Mouse (Mus musculus) gastrocnemius, postnatal 14 days (tissue): Measurements from ENCODE around the gene Rbfox3. TPM values are rescaled to one million over a fixed set of nuclear protein-coding genes. Genes with fewer than 3 reads are reported as not detected.

Source experiments
- DNase-seq: peaks from one replicate; pipeline ENCODE4 v3.0.0; 2021; ENCODE audit warnings: mixed read lengths
- intact Hi-C: fragments of 180-260 bp; cut with DNase I; formaldehyde crosslinking; loops from one replicate; pipeline ENCODE4 v1.15.1; 2025; ENCODE audit warnings: low total_unique reads
- total RNA-seq, 2 experiments: library from RNA; stranded (reverse); gene quantifications; 2 replicates each; pipeline ENCODE4 v1.2.3; 2021

Rbfox3 gene
- total RNA-seq, 2 experiments from 2014 or later, result 0.20 to 0.27 TPM

GRCm38 (mm10) chr11:118885604-118886003 is 25.8 kb downstream of the Rbfox3 start:
- intact Hi-C loops, result no loop called here
- no peak for DNase-seq

- DNase-seq, result no peak
- intact Hi-C loops, result no loop called here
Observed at GRCm38 (mm10) chr11:118885135-118885534, 26.3 kb downstream of the Rbfox3 start.

GRCm38 (mm10) chr11:118883143-118883542 is 28.3 kb downstream of the Rbfox3 start:
- intact Hi-C loops, result no loop called here

GRCm38 (mm10) chr11:118881786-118882495 is 29.5 kb downstream of the Rbfox3 start:
- no peak for DNase-seq
- intact Hi-C loops, result no loop called here

More at GRCm38 (mm10) chr11:118883143-118883542, 28.3 kb downstream of the Rbfox3 start:
- no peak for DNase-seq

- DNase-seq, result no peak
- intact Hi-C loops, result no loop called here
Observed at GRCm38 (mm10) chr11:118879466-118880150, 31.8 kb downstream of the Rbfox3 start.

GRCm38 (mm10) chr11:118878605-118879245 is 32.7 kb downstream of the Rbfox3 start:
- no peak for DNase-seq
- intact Hi-C loops, result no loop called here

- intact Hi-C loops, result no loop called here
- no peak for DNase-seq
Observed at GRCm38 (mm10) chr11:118875243-118875897, 36.0 kb downstream of the Rbfox3 start.

GRCm38 (mm10) chr11:118874487-118875095 is 36.8 kb downstream of the Rbfox3 start:
- intact Hi-C loops, result no loop called here
- no peak for DNase-seq

- DNase-seq, result no peak
- intact Hi-C loops, result no loop called here
Observed at GRCm38 (mm10) chr11:118874022-118874421, 37.4 kb downstream of the Rbfox3 start.

GRCm38 (mm10) chr11:118871527-118871926 is 39.9 kb downstream of the Rbfox3 start:
- intact Hi-C loops, result no loop called here
- DNase-seq, result no peak

GRCm38 (mm10) chr11:118863360-118863759 is 48.0 kb downstream of the Rbfox3 start:
- DNase-seq, result no peak
- intact Hi-C loops, result no loop called here

GRCm38 (mm10) chr11:118861801-118862431 is 49.5 kb downstream of the Rbfox3 start:
- intact Hi-C loops, result no loop called here
- no peak for DNase-seq

- intact Hi-C loops, result no loop called here
Observed at GRCm38 (mm10) chr11:118861246-118861645, 50.2 kb downstream of the Rbfox3 start.

GRCm38 (mm10) chr11:118860812-118861211 is 50.6 kb downstream of the Rbfox3 start:
- DNase-seq, result no peak

More at GRCm38 (mm10) chr11:118861246-118861645, 50.2 kb downstream of the Rbfox3 start:
- no peak for DNase-seq

GRCm38 (mm10) chr11:118859839-118860238 is 51.6 kb downstream of the Rbfox3 start:
- intact Hi-C loops, result no loop called here
- no peak for DNase-seq

More at GRCm38 (mm10) chr11:118860812-118861211, 50.6 kb downstream of the Rbfox3 start:
- intact Hi-C loops, result no loop called here

- DNase-seq, result no peak
- intact Hi-C loops, result no loop called here
Observed at GRCm38 (mm10) chr11:118858305-118858704, 53.1 kb downstream of the Rbfox3 start.

GRCm38 (mm10) chr11:118851391-118851790 is 60.0 kb downstream of the Rbfox3 start:
- DNase-seq, result no peak
- intact Hi-C loops, result no loop called here

GRCm38 (mm10) chr11:118847986-118848385 is 63.4 kb downstream of the Rbfox3 start:
- intact Hi-C loops, result no loop called here
- DNase-seq, result no peak

GRCm38 (mm10) chr11:118840992-118841391 is 70.4 kb downstream of the Rbfox3 start:
- DNase-seq, result no peak
- intact Hi-C loops, result no loop called here
